Mouse (Mus musculus) neural tube, embryonic 12.5 days (tissue): ENCODE data around the gene Sult2a3. TPM values are rescaled to one million over a fixed set of nuclear protein-coding genes. Genes with fewer than 3 reads are reported as not detected.
"Not testable (repeated sequence)": the region's sequence is repeated elsewhere in the genome, so short reads cannot be mapped to it uniquely, and the experiment has no call there.

Experiments used
- ATAC-seq: fragments of 200-750 bp; cut with Nextera tagmentation; 2 replicates; pipeline ENCODE4 v1.8.0; 2017; ENCODE audit warnings: low read depth, mild to moderate bottlenecking, moderate TSS enrichment, moderate library complexity; ENCODE audit not compliant: low FRiP score
- H3K27ac ChIP-seq: fragments of 300-500 bp; sonication (generic); 2 replicates; pipeline ENCODE4 v1.5.1; 2016
- H3K27me3 ChIP-seq: fragments of 300-500 bp; sonication (generic); replicated peaks from 2 replicates; pipeline ENCODE4 v1.6.1; 2016; ENCODE audit warnings: mild to moderate bottlenecking
- H3K36me3 ChIP-seq: fragments of 300-500 bp; sonication (generic); 2 replicates; pipeline ENCODE4 v1.6.1; 2016; ENCODE audit warnings: mild to moderate bottlenecking
- H3K4me1 ChIP-seq: fragments of 300-500 bp; sonication (generic); 2 replicates; pipeline ENCODE4 v1.6.1; 2016
- H3K4me2 ChIP-seq: fragments of 300-500 bp; sonication (generic); replicated peaks from 2 replicates; pipeline ENCODE4 v1.6.1; 2016; ENCODE audit warnings: mild to moderate bottlenecking
- H3K4me3 ChIP-seq: fragments of 300-500 bp; sonication (generic); 2 replicates; pipeline ENCODE4 v1.5.1; 2016
- H3K9ac ChIP-seq: fragments of 300-500 bp; sonication (generic); 2 replicates; pipeline ENCODE4 v1.6.1; 2016; ENCODE audit warnings: mild to moderate bottlenecking
- H3K9me3 ChIP-seq: fragments of 300-500 bp; sonication (generic); 2 replicates; pipeline ENCODE4 v1.6.1; 2016; ENCODE audit warnings: mild to moderate bottlenecking
- WGBS: fragments of 180-500 bp; shearing (Covaris S2); methylation state at CpG from one replicate; pipeline ENCODE4 v1.1.7; 2016; 5-methylcytosine and 5-hydroxymethylcytosine counted together
- polyA plus RNA-seq: library from polyadenylated mRNA; unstranded; fragments of >200 nt; fragmentation: Nextera tagmentation; extraction: Ambion mirVana; gene quantifications from 2 replicates; pipeline ENCODE4 v1.2.1, GENCODE M21; 2016

Gene Sult2a3
- polyA plus RNA-seq, result not detected in 2 replicates

DNA sequence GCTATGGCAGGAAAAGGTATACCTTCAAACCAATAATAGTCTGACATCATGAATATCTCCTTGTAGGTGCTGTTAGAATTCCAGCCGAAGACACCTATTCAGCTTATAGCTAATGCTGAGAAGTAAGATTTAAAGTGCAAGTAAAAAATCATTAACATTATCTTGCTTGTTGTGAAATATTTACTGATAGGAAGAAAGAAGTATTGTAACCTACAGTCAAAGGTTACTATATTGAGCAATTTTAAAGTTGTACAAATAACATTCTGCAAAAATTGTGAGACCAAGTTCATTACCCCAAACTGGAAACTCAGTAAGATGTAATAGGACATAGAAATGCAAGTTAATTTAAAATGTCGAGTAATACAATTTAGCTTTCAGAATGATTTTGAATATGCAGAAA is at the start of gene Sult2a3:
Sult2a3 (minus strand) TSS at position 101 of the 400 bp plus-strand sequence.
- Histone ChIP-seq H3K4me1 (no peaks in the 10 kb centered on the region), H3K9ac (no peak within 1 kb of the TSS), H3K4me3 (no peak within 1 kb of the TSS), H3K9me3 (0 out of 2 replicates have a peak, but pooled peaks cover 4% of the 10 kb centered on the region), H3K27me3 (no peaks in the 10 kb centered on the region), H3K36me3 (no peaks in the 10 kb centered on the region), H3K27ac (no peak within 1 kb of the TSS), H3K4me2 (no peak within 1 kb of the TSS)
- ATAC-seq, result no peak
- 90% methylated on average over 2 of the region's 2 CpGs for WGBS

DNA sequence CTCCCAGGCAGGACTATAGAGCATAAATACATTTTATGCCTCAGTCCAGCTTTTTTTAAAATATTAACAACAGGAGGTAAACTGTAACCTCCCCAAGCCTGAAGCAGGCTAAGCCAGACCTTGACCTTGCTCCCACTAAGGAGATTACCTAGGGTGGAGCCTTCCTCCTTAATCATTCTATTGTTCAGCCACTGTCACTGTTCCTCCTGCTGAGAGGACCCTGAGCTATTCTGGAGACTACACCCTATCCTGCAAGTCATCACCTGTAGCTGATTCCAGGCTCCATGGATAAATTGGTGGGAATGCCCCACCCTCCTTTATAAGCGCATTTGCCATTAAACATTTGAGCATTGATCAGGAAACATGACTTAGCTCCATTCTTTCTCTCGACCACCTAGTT is 2.4 kb downstream of the Sult2a3 start:
- Histone ChIP-seq H3K4me1 (no peaks in the 10 kb centered on the region), H3K9ac (no peak overlapping the region), H3K4me3 (no peak overlapping the region), H3K9me3 (0 out of 2 replicates have a peak, but pooled peaks cover 4% of the 10 kb centered on the region), H3K27ac (no peak overlapping the region), H3K36me3 (no peaks in the 10 kb centered on the region), H3K27me3 (no peaks in the 10 kb centered on the region), H3K4me2 (no peak overlapping the region)
- WGBS, result 86% methylated on average over 2 of the region's 2 CpGs
- no peak for ATAC-seq

DNA sequence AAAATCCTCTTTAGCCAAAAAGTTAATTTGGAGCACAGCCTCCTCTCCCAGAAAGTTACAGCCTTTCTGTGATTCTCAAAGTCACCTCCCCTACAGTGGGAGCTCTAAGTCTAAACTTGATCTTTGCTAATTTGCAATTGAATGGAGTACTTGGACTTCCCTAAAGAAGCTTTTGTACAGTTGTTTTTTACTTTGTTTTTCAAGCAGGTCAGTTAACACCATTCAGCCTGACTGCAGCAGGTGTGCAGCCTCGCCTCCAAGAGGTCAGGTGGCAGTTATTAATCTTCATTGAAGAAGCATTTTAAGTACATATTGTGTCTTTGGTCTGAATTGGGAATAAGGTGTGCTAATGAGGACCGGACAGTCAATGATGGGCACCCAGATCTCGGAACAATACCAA is 3.0 kb downstream of the Sult2a3 start:
- not testable (repeated sequence) for H3K4me3 ChIP-seq, H3K4me1 ChIP-seq, H3K4me2 ChIP-seq, H3K9me3 ChIP-seq, H3K27ac ChIP-seq, H3K27me3 ChIP-seq, H3K9ac ChIP-seq, ATAC-seq, H3K36me3 ChIP-seq
- 73% methylated on average over 3 of the region's 3 CpGs for WGBS

DNA sequence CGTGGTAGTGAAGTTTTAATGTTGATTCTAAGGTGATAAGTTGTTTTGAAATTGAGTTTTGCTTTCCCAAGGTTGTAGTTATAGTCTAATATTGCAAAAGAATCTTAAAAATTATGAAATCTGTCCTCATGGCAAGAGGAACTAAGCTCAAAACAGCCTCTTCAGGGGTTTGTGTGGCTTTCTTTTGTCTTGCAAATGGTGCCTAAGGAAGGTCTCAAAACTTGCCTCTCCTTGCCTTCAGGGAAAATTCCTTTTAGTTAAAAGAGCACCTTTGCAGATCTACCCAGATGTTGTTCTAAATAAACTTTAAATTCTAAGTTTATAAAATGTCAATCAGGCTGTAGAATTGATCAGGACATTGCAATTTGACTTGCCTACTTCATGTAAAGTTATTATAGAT is 6.1 kb downstream of the Sult2a3 start:
- no peak overlapping the region for H3K27ac ChIP-seq
- WGBS, result 31% methylated on average over 1 of the region's 1 CpGs
- no peak overlapping the region for H3K9ac ChIP-seq
- ATAC-seq, result no peak
- H3K4me1 ChIP-seq, result no peaks in the 10 kb centered on the region
- H3K27me3 ChIP-seq, result no peaks in the 10 kb centered on the region
- no peak overlapping the region for H3K4me2 ChIP-seq
- no peaks in the 10 kb centered on the region for H3K36me3 ChIP-seq
- 0 out of 2 replicates have a peak, but pooled peaks cover 11% of the 10 kb centered on the region for H3K9me3 ChIP-seq
- H3K4me3 ChIP-seq, result no peak overlapping the region

DNA sequence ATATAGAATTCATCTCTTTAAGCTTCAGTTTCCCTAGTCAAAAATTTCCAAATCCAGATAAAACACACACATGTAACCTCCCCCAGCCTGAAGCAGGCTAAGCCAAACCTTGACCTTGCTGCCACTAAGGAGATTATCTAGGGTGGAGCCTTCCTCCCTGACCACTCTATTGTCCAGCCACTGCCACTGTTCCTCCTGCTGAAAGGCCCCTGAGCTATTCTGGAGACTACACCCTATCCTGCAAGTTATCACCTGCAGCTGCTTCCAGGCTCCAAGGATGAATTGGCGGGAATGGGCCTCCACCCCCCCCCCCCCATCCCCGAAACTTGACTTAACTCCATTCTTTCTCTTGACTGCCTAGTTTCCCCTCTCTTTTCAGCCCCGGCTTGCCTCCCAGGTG is 8.4 kb downstream of the Sult2a3 start:
- peaks cover 17% of the 10 kb centered on the region for H3K9me3 ChIP-seq
- not testable (repeated sequence) for ATAC-seq, H3K4me1 ChIP-seq, H3K9ac ChIP-seq, H3K36me3 ChIP-seq, H3K27me3 ChIP-seq, H3K4me3 ChIP-seq, H3K27ac ChIP-seq, H3K4me2 ChIP-seq
- 56% methylated on average over 3 of the region's 3 CpGs for WGBS

DNA sequence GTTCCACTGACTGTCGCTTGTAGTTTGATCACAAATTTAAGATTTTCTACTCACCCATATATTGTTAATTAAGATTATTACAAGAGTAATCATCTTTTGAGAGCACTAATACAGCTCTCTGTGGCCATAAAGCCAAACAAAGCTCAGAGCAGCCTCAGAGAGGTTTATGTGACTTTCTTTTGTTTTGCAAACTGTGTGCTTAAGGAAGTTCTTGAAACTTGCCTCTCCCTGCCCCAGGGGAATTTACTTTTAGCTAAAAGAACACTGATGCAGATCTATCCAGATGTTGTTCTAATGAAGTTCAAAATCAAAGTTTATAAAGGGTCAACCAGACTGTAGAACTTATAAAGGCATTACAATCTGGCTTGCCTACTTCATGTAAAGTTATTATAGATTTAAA is 75.0 kb downstream of the Sult2a3 start:
- H3K4me1 ChIP-seq, ATAC-seq, H3K4me2 ChIP-seq, H3K9me3 ChIP-seq, H3K27ac ChIP-seq, H3K36me3 ChIP-seq, H3K4me3 ChIP-seq, H3K27me3 ChIP-seq, H3K9ac ChIP-seq: not testable (repeated sequence)
- 57% methylated on average over 1 of the region's 1 CpGs for WGBS

DNA sequence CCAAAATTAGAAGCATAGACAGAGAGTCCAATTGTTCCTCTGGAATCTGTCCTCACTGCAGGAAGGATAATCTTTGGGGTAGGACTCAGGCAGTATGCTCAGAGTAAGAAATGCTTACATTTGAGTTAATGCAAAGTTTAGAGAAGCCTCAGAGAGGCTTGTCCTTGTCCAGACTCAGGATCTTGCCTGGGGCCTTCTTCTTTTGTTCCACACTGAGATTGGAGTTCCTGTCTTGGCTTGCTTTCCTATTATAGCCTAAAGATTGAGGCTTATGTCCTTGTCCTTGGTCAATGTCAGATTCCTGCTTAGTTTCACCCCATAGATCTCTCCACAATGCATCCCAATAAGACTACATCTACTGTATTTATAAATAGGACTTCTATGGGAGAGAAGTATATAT is 92.0 kb downstream of the Sult2a3 start:
- not testable (repeated sequence) for ATAC-seq, H3K9me3 ChIP-seq, H3K4me2 ChIP-seq

More for the DNA sequence above, 92.0 kb downstream of the Sult2a3 start:
- not testable (repeated sequence) for H3K36me3 ChIP-seq, H3K4me3 ChIP-seq, H3K27me3 ChIP-seq, H3K4me1 ChIP-seq, H3K9ac ChIP-seq, H3K27ac ChIP-seq

Other genes starting within 250 kb of the Sult2a3 start
- gene Sult2a4, start 133.4 kb downstream of the Sult2a3 start, polyA plus RNA-seq, result not detected in 2 replicates
- not detected in 2 replicates for gene Sult2a6, start 131.8 kb upstream of the Sult2a3 start, polyA plus RNA-seq
- not detected in 2 replicates for gene Obox8, start 210.5 kb upstream of the Sult2a3 start, polyA plus RNA-seq